Mouse (Mus musculus) gastrocnemius, postnatal 10 days (tissue): Measurements from ENCODE around the gene Uts2. TPM values are rescaled to one million over a fixed set of nuclear protein-coding genes. Genes with fewer than 3 reads are reported as not detected.

Source experiments
- DNase-seq: peaks from one replicate; pipeline ENCODE4 v3.0.0; 2021; ENCODE audit warnings: mixed read lengths
- long read RNA-seq, 2 experiments: library from polyadenylated mRNA; stranded (forward); transcript quantifications; one replicate each; pipeline ENCODE4 v2.0.0; 2021
- total RNA-seq, 2 experiments: library from RNA; stranded (reverse); gene quantifications; 2 replicates each; pipeline ENCODE4 v1.2.3; 2021

Gene Uts2
- not detected for total RNA-seq
- long read RNA-seq, experiment 1, result 0 reads
- long read RNA-seq, experiment 2, result 0 reads

DNA sequence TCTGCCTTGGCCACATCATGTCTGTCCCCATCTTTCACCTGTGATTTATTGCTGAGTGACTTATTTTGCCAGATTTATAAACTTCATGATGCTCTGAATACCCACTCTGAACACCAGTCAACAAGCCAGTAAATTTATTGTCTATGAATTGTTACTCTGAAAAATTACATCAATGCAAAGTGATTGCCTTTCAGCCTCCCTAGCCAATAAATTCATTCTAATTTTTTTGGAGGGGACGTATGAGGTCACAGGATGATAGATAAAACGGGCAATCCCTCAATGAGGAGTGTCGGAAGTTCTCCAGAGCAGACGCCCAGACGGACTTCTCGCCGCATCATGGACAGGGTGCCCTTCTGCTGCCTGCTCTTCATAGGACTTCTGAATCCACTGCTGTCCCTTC lies at the start of gene Uts2:
Gene Uts2 (plus strand): TSS at position 301 of the 400 bp plus-strand sequence.
- no peak for DNase-seq

DNA sequence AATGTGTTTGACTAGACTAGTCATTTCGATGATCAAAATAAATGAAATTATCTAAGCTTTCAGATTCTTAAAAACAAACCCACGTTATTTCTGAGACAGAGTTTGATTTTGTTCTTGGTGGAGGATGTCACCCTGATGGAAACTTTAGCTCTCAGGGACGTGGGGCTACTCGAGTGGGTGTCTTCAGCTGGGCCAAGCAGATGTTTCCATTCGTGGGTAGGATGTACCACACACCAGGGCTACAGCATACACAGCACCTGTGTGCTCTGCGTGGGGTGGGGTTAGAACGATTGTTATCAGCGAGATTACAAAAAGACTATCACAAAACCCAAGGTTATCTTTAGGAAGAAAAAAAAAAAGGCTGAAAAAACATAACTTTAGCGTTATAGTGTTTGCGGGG lies 45.9 kb upstream of the Uts2 start:
- no peak for DNase-seq

DNA sequence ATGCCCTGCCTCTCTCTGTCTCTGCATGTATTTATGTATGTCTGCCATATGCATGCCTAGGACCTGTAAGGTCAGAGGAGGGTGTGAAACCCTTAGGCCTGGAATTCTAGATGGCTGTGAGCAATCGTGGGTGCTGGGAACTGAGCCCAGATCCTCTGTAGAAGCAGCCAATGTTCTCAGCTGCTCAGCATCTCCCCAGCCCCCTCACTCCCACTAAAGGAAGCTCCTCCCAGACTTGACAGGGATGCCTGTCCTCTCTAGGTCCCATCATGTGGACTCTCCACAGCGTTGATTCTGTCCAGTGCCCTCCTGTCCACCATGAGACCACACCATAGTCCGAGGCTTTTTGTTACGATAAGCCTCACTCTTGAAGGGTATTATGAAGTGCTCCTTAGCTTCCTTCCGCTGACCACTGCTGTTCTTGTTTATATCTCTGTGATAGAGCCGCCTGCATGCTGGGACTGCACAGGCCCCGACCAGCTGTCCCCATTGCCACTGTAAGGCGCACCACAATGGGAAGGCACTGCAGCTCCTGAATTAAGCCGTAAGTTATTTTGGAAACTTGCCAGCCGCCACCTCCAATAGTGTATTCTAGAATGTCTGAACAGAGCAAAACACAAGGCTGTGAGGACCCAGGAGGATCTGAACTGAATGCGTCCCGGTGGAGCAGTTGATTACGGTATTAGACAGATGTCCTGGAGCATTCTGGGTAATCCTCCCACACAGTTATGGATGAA lies 40.4 kb upstream of the Uts2 start:
- no peak for DNase-seq

DNA sequence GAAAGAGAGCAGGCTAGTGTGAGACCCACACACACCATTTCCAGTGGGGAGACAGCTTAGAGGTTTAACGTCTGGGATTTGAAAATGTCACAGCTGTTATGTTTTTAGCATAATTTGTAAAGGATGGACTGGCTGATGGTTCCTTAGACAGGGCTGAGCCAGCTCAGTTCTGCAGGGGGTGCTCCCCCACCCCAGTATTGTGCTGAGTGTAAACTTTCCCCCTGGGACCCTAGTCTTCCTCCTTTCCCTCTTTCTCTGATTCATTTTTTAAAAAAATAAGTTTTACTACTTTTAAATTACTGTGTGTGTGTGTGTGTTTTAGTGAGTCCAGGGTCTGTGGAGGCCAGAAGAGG lies 39.8 kb upstream of the Uts2 start:
- DNase-seq, result no peak

DNA sequence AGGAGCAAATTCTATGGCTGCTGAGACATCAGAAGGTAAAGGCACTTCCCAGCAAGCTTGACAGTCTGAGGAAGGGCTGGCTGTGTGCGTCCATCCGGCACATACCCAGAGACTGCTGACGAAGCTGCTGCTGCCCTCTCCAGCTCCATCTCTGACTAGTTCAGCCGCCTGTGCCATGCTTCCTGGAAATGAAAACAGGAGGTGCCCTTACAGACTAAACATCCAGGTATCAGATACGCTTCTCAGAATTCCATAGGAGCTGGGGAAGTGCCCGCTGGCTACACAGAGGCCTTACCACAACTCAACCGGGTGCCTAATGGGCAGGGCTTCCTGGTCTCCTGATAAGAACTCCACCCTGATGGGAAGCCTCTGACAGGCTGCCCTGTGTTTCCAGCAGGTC lies 38.4 kb upstream of the Uts2 start:
- DNase-seq, result no peak

DNA sequence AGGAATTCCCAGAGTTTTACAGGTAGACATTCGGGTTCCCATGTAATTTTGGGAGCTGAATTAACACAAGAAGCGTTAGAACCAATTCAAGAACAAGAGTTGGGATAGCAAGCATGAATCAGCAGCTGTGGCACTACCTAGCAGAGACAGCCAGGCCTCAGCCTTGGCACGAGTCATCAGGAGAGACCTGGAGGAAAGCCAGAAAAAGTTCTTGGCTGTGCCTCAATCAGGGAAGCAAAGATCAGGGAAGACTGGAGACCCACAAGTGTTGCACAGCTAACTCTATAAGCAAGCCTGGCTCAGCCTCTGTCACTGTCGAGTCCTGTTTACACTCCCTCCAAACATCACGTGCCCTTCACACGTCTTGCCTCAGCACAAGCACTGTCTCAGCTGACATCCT lies 34.7 kb upstream of the Uts2 start:
- DNase-seq, result no peak

DNA sequence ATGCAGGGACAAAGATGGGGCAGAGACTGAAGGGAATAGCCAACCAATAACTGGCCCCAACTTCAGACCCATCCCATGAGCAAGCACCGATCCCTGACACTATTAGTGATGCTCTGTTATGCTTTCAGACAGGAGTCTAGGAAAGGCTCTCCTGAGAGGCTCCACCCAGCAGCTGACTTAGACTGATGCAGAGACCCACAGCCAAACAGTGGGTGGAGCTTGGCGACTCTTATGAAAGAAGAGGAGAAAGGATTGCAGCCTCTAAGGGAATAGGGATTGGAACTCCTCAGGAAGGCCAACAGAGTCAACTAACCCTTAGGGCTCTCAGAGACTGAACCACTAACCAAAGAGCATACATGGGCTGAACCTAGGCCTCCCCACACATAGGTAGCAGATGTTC lies 33.2 kb upstream of the Uts2 start:
- no peak for DNase-seq

DNA sequence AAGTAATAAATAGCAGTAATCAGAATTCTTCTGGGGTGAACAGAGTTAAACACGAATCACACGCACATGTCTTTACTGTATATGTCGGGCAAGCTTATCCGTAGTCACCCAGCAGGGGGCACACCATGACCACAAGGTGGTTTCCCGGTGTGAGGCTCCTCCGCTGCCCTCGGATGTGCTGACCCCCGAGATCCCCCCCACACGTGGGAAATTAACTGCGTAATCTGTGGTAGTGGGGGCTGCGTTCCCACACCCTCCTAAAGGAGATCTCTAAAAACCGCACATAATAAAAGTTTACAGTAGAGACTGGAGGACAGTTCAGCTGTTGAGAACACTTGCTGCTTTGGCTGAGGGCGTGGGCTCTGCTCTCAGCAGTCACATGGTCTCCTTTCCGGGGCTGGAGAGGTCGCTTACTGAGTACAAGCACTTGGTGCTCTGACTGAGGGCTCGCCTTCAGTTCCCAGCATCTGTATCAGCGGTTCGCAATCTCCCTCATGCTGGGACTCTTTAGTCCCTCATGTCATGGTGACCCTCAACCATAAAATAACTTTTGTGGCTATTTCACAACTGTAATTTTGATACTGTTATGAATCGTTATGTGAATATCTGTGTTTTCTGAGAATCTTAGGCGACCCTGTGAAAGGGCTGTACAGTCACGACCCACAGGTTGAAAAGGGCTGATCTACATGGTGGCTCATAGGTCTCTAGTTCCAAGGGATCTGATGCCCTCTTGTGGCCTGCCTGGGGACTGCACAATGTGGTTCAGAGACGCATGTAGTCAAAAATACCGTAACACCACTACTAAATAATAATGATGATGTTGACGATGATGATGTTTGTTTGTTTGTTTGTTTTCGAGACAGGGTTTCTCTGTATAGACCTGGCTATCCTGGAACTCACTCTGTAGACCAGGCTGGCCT lies 32.0 kb upstream of the Uts2 start:
- peak; percentile 89 for DNase-seq

DNA sequence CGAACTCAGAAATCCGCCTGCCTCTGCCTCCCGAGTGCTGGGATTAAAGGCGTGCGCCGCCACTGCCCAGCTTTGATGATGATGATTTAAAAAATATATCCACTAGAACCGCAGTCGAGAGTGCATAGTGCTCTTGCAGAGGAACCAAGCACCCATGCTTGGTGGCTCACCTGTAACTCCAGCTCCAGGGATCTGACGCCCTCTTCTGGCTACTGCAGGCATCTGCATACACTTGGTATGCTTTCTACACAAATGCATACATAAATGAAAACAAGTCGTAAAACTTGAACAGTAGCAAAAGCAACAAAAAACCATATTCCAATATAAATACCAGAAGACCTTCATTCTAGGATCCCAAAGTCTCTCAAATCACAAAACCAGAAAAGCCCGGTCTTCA lies 31.3 kb upstream of the Uts2 start:
- no peak for DNase-seq

DNA sequence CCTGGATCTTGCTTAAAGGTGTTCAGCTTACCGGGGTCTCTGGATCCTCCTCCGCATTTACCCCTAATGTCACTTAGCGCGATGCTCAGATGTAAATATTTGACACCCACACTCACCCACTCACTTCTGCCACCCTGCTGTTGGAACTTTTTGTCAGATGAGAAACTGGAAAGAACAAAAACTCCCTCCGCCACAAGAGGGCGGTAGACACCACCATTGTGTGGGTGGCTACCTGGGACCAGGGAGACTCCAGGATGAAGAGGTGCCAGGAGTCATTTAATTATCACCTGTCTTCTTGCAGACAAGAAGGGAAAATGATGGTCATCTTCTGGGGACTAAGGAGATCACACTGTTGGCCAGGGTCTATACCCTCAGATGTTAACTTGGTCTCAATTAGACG lies 30.3 kb upstream of the Uts2 start:
- peak; percentile 62 for DNase-seq

DNA sequence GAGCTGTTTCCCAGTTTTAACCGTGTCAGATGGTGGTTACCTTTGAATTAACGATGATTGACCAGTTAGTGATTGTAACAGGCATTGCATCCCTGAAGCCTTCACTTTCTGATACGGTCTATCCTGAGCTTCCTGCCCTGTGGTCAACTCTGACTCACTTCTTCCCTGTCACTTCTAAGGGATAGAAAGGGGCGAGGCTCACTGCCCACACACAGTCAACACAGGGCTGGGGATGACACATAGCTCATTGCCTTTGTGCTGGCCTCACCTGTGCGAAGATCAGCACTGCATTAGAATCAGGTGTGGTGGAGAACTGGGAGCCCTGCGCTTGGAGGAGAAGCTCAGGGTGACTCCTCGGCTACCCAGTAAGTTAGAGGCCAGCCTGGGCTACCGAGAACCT lies 27.9 kb upstream of the Uts2 start:
- DNase-seq, result no peak

DNA sequence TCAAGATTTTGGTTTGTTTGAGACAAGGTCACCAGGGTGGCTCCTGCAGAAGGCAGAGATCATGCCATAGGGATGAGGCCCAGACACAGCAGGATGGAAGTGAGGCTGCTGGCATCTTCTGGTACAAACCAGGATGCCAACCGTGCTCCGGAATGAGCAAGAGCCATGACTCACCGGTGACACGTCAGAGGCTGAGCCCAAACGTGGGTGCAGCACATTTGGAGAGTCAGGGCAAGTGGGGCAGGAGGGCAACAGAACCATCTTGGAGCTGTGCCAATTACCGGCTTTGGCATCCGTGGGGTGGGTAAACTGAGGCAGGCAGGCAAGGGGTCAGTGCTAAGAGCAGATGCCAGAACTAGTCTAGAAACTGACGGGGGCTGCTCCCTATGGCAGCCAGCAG lies 23.6 kb upstream of the Uts2 start:
- DNase-seq, result no peak

DNA sequence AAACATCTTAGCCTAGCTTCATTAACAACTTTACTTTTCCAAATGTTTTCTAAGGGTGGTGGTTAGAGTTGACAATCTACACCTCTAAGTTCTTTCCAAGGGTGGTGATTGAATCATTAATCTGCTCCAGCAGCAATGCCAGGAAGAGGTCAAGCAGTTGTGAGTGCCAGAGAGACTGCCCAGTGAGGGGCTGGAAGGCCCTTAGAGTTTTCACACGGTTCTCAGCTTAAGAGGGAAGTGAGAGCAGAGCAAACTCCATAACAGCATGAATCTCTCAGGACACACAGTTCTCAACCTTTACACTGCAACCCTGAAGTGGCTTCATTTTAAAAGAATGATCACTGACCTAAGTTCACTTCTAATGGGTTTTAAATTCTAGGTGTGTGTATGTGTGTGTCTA lies 21.8 kb upstream of the Uts2 start:
- DNase-seq, result no peak

DNA sequence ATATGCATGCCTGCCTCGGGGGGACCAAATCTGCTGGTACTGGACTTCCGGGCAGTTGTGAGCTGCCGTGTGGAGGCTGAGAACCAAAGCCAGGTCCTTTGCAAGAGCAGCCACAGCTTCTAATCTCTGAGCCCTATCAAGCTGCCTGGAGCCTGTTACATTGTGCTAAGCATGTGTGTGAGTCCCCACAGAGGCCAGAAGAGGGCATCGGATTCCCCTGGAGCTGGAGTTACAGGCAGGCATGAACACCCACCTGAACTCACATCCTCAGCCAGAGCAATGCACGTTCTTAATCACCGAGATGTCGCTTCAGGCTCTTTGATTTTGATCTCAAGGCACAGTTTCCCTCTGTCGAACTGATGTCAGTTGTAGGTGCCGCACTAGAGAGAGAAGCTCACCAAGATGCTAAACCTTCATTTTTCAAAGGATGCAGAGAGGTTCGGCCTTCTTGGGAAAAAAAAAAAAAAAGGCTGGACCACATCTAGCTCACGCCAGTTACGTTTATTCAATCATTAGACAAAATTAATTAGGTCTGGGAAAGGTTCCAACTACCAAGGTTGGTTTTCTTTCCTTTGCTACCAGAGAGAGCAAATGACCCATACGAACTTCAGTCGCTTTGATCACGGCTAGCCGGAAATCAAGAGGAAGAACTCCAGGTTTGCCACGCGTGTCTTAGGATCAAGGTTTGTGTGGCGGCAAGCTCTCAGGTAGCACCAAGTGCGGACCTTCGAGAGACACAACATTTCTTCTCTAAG lies 18.6 kb upstream of the Uts2 start:
- DNase-seq, result no peak

DNA sequence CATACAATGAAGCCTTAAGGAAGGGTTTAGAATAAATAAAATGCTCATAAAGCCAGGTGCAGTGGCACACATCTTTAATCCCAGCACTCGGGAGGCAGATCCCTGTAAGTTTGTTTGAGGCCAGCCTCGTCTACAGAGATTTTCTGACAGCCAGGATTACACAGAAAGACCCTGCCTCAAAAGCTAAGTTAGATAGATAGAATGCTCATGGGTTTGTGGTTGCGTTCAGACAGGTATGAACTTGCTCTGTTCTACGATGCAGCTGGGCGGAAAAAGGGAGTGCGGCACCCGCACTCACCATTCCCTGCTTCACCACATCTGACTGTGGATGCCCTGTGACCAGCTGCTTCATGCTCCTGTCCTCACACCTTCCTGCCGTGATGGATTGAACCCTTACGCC lies 17.4 kb upstream of the Uts2 start:
- no peak for DNase-seq

DNA sequence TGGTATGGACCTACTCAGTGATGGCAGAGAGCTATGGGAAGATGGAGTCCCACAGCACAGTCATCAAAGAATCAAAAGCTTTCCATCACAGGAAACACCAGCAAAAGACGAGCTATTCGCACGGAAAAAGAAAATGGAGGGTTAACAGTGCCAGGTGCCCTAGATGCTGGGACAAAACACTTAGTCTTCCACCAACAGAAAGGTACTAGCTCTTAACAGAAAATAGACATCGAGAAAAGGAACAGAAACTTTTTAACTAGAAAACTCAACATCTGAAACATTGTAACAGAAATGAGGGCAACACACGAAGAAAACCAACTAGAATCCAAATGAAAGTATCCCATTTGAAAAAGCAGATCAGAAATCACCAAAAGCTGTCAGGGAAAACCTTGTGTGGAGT lies 16.7 kb upstream of the Uts2 start:
- DNase-seq, result no peak

DNA sequence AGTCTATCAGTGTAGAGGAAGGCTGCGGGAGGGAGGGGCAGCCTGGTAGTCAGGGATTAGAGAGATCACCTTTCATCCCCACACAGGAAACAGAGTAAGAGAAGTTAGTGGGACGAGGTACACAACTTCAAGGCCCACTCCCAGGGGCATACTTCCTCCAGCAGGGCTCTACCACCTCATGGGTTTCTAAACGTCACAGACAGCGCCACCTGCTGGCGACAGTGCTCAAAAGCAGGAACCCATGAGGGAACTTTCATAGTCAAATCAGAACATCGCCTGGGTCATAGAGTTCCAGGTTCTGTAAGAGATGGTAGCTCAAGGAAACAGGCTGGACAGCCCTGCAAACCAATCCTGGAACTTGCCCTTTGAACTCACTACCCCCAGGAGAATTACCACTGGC lies 6.7 kb upstream of the Uts2 start:
- peak; percentile 29 for DNase-seq

DNA sequence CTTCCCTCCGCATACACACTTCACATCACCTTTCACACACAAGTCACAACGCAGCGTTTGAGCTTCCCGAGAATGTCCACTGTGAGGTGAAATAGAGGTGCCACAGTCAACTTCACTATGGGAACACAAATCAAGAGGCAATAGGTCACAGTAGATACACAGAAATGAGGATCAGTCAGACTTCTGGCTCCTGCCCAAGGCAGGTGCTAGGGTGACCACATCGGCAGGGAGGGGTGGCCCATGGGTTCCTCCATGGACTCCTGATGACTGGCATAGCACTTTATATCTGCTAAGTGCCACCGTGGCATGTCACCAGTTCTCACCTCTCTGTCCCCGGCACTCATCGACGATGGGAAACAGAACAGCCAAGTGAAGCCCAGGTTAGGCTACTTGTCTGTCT lies 1.7 kb downstream of the Uts2 start:
- DNase-seq, result no peak

DNA sequence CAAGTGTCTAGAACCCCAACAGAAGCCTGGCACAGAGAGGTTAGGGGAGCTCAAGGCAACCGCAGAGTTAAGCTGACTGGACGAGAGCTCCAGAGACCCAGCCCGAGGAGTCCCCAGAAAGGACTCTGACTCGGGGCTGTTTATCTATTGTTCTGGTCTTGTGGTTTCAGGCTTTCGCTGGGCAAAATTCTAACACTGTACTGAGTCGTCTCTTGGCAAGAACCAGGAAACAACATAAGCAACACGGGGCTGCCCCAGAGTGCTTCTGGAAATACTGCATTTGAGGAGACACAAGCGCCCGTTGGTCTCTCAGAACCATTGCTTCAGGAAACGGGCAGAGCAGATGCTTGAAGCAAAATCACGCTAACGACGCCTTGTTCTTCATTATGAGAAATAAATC lies 4.5 kb downstream of the Uts2 start:
- no peak for DNase-seq

DNA sequence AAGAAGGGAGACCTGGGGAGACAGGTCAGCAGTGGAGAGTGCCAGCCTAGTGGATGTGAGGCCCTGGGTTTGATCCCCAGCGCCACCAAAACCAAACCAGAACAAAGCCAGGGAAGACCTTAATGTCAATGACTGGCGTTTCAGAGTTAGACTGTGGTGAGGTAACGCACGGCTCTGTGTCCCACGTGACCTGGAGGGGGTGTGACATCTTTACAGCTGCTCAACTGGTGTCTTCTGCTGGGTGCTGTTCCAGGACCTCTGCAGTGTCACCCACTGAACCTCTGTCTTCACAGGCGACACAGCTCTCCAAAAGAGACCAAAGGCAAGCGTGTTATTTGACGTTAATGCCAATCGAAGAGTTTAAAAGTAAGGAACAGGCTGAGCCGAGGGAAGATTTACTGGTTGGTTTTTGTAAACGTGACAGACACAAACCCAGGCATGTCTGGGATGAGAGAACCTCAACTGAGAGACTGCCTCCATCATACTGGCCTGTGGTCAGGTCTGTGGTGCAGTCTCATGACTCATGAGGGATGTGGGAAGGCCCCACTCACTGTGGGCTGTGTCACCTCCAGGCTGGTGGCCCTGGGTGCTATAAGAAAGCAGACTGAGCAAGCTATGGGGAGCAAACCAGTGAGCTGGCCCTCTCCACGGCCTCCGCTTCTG lies 8.9 kb downstream of the Uts2 start:
- no peak for DNase-seq

DNA sequence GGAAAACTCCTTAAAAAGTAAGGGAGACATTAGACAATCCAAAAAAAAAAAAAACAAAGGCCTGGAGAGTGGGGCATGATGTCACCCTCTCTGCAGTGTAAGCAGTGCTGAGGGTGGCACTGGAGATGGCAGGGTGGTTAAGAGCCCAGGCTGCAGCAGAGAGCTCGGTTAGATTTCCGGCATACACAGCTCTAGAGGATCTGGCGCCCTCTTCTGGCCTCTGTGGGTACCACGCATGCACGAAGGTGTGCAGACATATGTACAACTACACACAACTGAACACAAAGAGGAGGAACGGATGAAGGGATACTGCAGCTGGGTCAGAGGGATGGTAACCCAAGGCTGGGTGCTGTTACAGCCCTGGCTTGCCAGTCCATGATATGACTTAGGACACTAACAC lies 10.0 kb downstream of the Uts2 start:
- DNase-seq, result peak; percentile 48

DNA sequence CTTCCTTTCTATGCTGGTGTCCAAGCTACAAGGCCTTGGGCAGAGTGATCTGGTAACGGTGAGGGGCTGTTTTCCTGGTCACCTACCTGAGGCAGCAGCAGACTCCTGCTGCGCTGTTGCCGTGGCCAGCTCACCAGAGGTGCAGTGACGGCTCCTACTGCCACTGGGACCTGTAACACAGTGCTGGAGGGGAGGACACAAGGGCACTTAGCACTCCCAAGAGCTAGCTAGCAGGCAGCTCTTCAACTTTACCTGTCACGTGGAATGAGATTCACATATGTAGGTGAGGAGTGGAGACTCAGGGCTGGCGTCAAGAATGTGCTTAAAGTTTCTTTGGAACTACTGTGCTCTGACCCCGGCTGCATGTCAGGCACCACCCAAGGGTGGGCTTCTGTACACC lies 13.4 kb downstream of the Uts2 start:
- DNase-seq, result no peak

DNA sequence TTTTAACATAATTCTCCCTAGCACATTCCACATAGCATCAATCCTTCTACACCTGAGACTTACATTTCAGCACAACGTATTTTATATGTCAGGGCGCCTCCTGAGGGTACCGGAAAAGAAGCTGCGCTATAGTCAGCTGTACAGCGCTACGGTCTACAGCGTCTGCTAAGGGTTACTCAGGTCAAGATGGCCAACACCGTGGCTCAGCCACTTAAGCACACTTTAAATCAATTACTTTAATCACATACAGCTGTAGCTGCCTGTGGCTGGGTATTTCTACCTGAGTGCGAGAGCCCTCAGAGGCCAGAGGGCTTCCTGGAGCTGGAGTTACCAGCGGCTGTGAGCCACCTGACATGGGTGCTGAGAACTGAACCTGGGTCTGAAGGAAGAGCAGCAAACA lies 19.0 kb downstream of the Uts2 start:
- DNase-seq, result no peak
